Mouse (Mus musculus) mouse embryonic stem cell (cell line): Measurements from ENCODE around the gene Tlr5.

Experiments
- in situ Hi-C, 2 experiments: fragments of 300-500 bp; cut with MboI; formaldehyde crosslinking; loops; 1 replicate in 1 of 2; 3 replicates in 1 of 2; pipeline ENCODE4 v1.14.3; 2019 to 2020; ENCODE audit warnings: low sequenced_read_pairs in 2 of 2, low pct_unique_long_range_greater_than_20kb in 1 of 2, mixed read lengths in 1 of 2; ENCODE audit not compliant: unreplicated experiment in 1 of 2

The Tlr5 gene

DNA sequence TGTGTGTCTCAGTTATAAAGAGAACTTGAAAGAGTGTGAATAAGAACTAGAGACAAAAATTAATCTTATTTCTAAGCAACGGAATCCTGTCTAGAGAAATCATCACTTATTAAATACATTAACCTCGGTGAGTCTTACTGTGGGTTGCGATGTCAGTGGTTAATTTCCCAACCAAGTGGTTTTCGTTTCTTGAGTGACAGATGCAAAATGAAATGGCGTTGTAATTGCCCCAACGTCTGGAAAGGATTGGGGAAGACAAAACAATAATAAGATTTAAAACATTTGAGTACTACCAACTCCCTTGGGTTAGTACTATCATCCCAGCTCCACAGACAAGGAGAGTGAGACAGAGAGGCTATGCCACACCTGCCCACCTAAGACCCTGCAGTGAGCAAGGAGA lies 9.0 kb upstream of the Tlr5 start:
- in situ Hi-C loops = no loop called here

- in situ Hi-C loops = no loop called here
These were observed 3.3 kb upstream of the Tlr5 start for GRCm38 (mm10) chr1:182951298-182951697.

- in situ Hi-C loops = no loop called here
These were observed 1.4 kb upstream of the Tlr5 start for GRCm38 (mm10) chr1:182953165-182953564.

GRCm38 (mm10) chr1:182953667-182954066 lies 921 bp upstream of the Tlr5 start:
- in situ Hi-C loops = no loop called here

- in situ Hi-C loops = no loop called here
These were observed 546 bp downstream of the Tlr5 start for GRCm38 (mm10) chr1:182955047-182955620.

DNA sequence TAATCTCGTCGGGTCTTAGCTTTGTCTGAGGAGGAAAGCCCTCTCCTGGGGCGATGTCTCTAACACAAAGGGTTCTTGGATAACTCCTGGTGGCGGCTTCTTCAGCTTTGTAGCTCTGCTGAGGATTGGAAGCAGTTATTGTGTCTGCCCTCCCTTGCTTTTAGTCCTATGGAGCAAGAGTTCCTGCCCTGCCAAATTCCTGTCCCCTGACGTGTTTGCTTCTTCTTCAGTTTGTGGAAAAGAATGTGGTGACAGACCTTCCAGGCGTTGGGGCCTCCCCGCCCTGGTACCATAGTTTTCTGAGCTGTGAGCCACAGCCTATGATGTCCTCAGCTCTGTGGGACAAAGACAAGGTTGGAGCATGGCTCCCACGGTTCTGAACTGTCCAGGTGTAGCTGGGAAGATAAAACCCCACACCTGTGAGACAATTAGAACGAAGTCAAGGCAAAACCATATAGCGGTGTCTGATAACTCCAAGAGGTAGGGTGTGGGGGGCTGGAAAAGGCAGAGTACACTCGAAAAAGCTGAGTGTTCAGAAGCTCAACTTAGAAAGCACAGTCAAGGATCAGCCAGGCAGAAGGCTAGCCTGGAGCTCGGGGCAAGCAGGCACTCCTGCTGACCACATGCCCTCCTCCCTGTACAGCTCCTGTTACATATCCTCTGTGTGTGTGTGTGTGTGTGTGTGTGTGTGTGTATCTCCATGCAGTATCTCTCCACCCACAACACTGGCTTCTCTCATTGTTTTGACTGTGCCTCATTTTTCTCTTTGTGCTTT lies 1.8 kb downstream of the Tlr5 start:
- in situ Hi-C loops = no loop called here

DNA sequence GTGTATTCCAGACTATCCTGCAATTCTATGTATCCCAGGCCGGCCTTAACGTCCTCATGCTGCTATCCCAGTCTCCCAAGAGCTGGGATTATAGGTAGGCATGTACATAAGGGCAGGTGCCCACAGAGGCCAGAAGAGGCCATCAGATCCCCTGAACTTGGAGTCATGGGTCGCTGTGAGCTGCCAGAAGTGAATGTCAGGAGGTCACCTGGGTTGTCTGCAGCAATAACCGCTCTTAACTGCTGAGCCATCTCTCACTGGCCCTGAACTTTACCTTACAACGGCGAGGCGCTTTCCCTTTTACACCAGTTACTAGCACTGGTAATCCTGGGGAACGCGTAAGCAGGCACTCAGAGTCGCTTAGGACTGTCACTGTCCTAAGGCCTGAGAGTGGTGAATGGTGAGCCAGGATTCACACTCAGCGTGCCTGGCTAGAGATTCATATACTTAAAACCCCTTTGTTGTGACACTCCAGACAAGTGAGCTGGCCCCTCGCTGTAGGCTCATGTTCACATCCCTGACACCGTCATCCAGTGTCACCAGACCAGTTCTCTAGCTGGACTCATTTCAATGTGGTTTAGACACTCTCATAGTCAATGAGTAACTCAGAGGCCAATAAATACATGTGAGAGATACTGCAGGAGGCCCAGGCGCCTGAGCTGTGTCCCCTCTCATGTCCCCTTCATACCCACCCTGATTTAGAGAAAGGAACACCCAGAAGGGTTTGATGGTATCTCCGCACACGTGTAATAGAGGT lies 2.6 kb downstream of the Tlr5 start:
- in situ Hi-C loops = no loop called here

- in situ Hi-C loops = no loop called here
These were observed 3.4 kb downstream of the Tlr5 start for GRCm38 (mm10) chr1:182957826-182958544.

DNA sequence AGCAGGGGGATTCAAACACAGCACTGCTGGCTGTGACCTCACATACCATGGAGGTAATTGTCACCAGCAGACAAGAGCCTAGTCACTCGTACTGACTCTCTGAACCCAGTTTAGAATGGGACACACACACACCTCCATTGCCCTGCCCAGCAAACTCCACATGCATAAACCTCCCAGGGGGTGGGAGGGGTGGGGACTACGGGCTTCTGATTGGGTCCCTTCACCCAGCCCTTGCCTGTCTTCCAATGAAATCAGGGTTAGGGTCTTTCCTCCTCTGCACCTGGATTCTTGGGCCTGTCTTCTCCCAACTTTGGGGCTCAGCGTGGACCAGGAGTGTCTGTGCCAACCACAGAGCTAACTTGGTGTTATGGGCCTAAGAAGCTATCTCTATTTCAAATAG lies 4.2 kb downstream of the Tlr5 start:
- in situ Hi-C loops = no loop called here

GRCm38 (mm10) chr1:182959251-182959691 lies 4.7 kb downstream of the Tlr5 start:
- in situ Hi-C loops = no loop called here

GRCm38 (mm10) chr1:182959811-182960455 lies 5.3 kb downstream of the Tlr5 start:
- in situ Hi-C loops = no loop called here

DNA sequence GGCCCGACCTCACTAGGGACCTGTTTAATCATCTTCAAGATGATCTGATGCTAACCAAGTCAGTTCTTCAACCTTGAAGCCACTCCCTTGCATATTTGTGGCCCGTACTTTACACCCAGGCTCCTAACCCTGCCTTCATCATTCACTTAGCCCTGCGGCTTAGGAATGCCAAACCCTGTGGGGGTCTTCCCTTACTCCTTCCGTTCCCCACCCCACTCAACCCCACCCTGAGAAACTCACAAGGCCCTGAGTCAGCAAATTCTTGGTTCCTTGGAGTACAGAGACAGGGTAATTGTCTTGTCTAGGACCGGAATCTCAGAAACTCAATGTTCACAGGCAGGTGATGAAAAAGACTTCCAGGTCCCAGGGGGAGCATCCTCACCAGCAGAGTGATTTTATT lies 6.5 kb downstream of the Tlr5 start:
- in situ Hi-C loops = no loop called here

DNA sequence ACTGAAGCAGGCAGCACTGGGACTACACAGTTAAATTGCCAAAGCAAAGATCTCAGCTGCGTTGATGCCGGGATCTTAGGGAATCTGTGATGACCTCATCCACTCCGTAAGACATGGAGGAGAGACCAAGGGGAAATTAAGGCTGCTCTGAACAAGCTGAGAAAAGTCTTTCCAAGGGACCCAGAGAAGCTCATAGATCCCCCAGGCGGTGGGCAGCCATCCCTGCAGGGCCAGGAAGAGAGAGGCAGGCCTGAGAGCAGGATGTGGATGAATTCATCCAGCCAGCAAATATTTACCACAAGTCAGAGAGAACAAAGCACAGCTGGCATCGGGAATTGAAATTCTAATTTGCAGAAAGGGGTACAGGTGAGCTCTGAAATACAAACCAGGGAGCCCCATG lies 8.7 kb downstream of the Tlr5 start:
- in situ Hi-C loops = no loop called here

DNA sequence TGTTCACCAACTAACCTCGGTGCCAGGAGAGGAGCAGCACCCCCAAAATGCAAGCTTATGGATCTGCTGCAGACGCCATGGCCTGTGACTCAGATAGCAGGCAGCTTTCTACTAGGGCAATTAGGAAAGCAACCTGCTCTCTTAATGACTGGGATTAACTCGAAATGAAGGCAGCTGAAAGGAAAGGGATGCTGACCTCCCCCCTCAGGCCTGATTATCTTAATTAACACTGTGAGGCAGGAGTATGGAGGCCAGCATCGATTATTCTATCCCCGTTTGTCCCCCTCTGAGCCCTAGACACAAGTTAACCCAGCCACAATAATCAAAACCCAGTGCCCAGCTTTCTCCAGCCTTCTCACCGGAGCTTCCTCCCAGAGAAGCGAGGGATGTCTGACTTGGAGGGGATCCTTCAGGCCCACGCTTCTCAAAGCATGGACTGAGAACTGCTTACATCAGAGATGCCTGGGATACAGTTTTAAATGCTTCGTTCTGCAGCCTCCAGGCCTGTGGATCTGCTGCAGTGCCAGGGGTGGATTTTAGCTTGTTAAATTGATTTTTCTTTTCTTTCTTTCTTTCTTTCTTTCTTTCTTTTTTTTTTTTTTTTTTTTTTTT lies 10.4 kb downstream of the Tlr5 start:
- in situ Hi-C loops = no loop called here

- in situ Hi-C loops = no loop called here
These were observed 14.1 kb downstream of the Tlr5 start for GRCm38 (mm10) chr1:182968732-182969131.

DNA sequence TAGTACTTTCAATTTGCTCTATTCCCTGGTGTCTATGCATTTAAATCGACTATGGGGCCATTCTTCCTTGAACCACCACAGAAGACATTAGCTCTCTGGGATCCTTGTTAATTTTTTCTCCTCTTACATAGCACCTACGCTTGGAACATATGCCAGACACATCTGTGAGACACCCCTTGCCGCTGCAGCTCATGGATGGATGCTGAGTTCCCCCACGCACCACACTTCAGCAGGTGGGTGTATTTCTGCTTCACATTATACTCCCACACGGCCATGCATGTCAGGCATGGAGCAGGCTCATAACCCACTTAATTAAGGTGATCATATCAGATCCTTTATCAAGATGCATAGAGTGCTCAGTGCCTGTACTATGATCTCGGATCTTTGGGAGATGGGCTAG lies 17.7 kb downstream of the Tlr5 start:
- in situ Hi-C loops = no loop called here

GRCm38 (mm10) chr1:182974826-182975225 lies 20.2 kb downstream of the Tlr5 start:
- in situ Hi-C loops = no loop called here

GRCm38 (mm10) chr1:182980702-182981101 lies 26.1 kb downstream of the Tlr5 start:
- in situ Hi-C loops = no loop called here
